Mouse (Mus musculus) layer of hippocampus, postnatal 10 days (tissue): ENCODE data around the gene Gm28036. TPM values are rescaled to one million over a fixed set of nuclear protein-coding genes. Genes with fewer than 3 reads are reported as not detected.
A peak's percentile ranks its signal among the peaks of the same experiment; 100 is the strongest.
"Not testable (repeated sequence)": the region's sequence is repeated elsewhere in the genome, so short reads cannot be mapped to it uniquely, and the experiment has no call there.

Source experiments
- DNase-seq, 2 experiments: peaks; one replicate each; pipeline ENCODE4 v3.0.0; 2021; ENCODE audit warnings: low spot score in 2 of 2
- long read RNA-seq: library from polyadenylated mRNA; stranded (forward); transcript quantifications from one replicate; pipeline ENCODE4 v2.0.0, GENCODE M21; 2023
- total RNA-seq, 2 experiments: library from RNA; stranded (reverse); gene quantifications; 2 replicates each; pipeline ENCODE4 v1.2.3; 2021

Gm28036 gene
- total RNA-seq = 10 to 100 TPM; 21.7 to 24.7 TPM
- long read RNA-seq, partial matches to known transcripts = 2 of 4 reads
- long read RNA-seq, other reads (novel, unspliced or antisense) = 2 of 4 reads

DNA sequence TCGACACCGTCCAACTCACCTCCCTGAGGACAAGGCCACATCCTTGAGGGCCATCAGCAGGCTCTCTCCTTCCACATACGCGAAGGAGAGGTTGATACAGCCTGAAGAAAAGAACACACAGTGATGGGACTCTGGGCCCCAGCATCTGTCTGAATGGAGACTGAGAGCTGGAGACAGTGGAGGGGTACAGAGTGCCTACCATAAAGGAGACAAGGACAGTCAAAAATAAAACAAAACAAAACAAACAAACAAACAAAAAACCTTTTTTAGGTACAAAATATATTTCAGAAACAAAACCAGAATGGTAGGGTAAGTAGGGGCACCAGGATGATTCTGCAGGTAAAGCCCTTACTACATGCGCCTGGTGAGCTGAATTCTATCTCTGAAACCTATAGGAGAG lies at the start of gene Gm28036:
TSS of gene Gm28036 (minus strand) at position 101 of the 400 bp plus-strand sequence.
- no peak for DNase-seq

DNA sequence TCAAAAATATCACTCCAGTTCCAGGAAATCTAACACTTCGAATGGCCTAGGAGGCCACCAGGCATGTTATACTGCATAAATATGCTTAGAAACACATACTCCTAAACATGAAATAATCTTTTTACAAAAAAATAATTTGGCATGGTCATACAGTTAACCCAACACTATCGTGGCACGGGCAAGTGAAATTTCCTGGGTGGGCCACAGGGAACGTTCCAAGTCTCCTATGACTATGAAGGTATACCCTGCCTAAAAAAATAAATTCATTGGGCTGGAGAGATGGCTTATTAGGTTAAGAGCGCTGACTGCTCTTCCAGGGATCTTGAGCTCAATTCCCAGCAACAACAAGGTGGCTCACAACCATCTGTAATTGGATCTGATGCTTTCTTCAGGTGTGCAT lies 39.7 kb upstream of the Gm28036 start:
- DNase-seq = no peak

DNA sequence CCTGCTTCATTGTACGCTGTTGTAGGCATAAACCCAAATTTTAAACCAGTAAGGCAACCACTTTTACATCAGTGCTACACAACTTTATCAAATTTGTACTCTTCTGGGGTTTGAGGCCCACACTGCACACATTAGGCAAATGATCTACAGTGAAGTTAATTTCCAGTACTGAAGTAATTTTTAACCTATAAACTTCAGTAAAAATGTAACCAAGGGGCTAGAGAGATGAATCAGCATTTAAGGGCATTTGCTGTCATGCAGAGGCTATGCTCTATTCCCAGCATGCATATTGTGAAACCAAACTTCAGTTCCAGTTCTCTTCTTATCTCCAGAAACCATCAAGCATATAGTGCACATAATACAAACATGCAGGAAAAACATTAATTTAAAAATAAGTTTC lies 38.6 kb upstream of the Gm28036 start:
- DNase-seq = no peak

DNA sequence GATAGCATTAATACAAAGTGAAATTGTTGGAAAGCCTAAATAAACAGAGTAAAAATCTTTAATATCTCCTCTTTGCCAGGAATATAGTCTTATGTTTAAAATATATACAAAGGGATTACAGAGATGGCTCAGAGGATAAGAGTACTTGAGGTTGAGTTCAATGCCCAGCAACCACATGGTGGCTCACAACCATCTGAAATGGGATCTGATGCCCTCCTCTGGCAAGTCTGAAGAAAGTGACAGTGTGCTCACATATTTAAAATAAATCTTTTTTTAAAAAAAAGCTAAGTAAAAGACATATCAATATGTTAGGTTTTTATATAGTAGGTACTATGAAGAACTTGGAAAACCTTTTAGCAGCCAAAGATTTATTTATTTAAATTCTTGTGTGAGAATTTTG lies 24.6 kb upstream of the Gm28036 start:
- no peak for DNase-seq

DNA sequence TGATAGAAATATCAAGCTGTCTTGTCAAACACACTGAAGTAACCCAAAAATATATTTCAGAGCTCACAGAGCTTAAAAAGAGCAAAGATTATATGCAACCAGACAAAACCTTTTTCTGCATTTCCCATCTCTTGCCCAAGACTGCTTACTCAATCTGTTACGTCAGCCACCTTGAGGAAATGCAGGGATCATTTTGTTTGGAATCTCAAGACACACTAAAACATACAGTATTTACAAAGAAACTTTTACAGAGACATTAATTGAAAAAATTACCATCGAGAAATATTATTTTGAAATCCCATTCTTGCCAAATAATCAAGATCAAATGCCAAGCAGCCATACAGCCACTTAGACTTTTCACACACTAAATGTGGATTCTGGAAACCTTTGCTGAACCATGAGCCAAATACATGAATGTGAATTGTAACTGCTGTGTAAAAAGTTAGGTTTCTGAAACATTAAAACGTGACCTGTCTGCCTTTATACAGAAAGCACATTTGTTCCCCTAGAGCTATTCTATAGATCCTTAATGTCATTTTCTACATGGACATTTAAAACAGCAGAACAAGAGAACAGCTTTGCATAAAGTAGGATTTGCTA lies 20.5 kb upstream of the Gm28036 start:
- no peak for DNase-seq

DNA sequence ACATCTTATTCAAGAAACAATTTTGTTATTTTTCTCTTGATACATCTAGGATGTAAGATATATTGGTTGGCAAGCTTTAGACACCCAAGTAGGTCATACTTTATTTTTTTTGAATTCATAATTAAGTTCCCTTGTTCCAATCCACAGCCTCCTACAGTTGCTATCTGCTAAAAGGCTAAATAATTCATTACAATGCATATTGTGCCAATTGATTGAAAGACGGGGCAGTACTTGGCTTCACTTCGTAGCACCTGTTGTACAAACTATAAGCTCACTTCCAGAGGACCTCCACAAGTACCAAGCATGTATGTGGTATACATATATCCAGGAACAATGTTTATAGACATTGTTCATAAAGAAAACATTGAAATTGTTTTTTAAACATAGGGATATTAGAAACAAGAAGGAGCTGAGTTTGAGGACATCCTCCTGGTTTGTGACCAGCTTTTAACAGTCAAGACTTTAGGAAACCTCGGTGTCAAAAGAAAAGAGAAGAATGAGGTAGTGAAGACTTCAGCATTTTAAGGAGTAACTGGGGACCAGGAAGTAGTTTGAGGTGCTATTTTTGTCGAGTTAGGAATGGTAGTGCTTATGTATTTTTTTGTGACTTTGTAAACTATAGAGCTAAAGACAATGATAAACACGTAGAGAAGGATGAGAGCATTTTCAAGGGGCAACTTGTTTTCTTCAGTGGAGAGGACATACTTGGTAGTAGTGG lies 19.5 kb upstream of the Gm28036 start:
- no peak for DNase-seq

DNA sequence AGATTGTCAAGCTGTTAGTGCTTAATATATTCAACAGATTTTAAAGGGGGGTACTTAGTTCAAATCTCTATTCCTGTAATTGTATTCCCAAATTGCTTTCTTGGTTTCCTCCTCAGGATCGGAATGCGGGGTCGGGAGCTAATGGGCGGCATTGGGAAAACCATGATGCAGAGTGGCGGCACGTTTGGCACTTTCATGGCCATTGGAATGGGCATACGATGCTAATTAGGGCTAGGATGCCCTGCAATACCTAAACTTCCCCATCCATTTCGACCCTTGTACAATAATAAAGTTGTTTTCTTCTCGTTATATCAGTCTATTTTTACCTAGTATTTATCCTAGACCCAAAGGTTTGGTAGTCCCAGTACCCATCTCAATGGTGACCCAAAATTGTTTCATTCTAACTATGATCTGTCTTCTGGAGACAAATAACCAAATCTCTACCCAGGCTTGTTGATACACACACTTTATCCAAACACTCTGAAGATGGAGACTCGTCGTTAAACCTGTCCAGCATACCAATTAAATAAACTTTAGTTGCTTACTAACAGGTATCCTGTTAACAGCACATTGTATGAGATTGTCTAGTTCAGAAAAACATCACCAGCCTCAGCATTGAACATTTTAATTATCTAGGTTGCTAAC lies 18.7 kb upstream of the Gm28036 start:
- no peak for DNase-seq

DNA sequence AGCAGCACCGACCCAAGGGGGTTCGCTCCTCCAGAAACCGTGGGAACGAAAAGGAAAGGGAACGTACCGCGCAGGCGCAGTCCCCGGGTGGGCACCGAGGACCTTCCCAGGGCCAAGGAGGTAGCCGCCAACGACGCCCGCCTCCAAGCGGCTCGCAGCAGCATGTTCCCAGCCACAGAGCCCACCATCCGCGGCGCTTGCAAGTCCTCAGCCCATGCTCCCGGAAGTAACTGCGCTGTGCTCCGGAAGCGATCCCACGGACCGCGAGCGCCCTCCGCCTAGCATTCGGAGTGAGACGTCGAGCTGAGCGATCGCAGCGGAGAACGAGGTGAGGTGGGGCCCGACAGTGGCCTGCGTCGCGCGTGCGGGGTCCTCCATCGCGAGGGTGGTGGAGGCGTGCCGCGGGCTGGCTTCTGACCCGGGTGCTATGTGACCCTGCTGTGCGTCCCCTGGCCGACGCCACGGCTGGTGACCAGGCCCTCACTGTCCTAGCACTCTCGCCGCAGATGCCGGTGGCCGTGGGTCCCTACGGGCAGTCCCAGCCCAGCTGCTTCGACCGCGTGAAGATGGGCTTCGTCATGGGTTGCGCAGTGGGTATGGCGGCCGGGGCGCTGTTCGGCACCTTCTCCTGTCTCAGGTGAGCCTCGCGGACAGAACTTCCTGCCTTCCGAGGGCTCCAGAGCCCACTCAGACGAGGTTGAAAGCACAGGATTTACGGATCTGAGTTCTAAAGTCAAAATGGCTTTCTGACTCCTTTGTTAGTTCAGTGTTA lies 17.2 kb upstream of the Gm28036 start, which contains the start of the genes Romo1 and Nfs1:
TSS of gene Romo1 (plus strand) at position 87 of the 772 bp plus-strand sequence.
TSS of gene Nfs1 (minus strand) at position 234 of the 772 bp plus-strand sequence.
- DNase-seq = peak; percentile 97 to 98

DNA sequence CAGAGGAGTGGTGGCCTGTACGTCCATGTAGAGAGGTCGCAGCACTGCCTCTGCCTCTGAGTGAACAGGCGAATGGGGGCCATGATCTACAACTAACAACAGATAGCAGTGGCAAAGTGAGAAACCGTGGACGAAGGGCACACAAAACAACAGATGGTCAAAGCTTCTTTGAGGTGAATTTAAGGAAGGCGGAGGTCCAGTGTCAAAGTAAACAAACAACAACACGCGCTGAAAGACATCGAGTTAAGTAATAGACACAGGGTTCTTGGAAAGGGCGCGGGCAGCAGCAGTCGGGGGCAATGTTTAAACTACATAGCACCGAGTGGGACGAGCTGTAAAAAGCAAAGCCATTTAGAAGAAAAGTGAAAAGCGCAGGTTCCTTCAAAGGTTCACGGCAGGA lies 16.5 kb upstream of the Gm28036 start:
- no peak for DNase-seq

DNA sequence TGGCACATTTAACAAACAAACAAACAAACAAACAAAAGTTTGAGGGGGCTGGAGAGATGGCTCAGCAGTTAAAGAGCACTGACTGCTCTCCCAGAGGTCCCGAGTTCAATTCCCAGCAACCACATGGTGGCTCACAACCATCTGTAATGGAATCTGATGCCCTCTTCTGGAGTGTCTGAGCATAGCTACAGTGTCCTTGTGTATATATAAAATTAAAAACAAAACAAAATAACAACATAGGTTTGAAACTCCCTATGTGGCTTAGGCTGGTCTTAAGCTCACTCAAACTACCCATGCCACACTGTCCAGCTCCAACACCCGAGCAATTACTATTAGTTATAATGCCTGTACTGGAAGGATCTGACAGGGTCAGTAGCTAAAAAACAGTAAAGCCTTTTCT lies 15.9 kb upstream of the Gm28036 start:
- no peak for DNase-seq

DNA sequence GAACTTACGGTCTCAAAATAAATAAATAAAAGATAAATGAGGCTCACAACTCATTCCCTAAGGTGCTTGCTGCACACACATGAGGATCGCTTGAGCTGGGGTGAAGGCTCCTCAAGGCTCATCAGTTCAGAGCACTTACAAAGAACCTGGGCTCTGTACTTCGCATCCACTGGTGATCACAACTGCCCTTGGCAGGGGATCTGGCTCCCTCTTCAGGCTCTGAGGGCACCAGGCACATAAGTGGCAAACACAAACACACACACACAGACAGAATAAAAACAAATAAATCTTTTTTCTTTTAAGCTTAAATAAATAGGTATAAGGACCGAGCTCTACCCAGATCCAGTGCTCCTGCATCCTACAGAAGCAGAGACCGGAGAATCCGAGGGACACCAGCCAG lies 8.8 kb upstream of the Gm28036 start:
- DNase-seq = no peak

DNA sequence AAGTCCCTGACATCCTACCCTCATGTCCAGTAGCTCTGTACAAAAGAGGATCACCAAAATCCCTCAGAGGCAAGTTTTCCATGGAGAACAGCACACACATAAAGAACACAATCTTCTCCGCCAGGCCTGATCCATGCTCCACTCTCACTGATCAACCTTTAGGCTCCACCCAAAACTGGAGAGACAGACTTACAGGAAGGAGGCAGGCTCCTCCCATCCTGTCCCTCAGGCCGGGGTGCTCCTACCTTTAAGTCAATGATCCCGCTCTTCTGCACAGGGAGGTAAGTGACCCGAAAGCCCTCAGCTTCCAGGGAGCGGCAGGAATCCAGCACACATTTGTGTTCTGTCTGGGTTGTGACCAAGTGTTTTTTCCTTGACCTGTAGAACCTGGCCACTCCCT lies 7.3 kb upstream of the Gm28036 start:
- DNase-seq = no peak

DNA sequence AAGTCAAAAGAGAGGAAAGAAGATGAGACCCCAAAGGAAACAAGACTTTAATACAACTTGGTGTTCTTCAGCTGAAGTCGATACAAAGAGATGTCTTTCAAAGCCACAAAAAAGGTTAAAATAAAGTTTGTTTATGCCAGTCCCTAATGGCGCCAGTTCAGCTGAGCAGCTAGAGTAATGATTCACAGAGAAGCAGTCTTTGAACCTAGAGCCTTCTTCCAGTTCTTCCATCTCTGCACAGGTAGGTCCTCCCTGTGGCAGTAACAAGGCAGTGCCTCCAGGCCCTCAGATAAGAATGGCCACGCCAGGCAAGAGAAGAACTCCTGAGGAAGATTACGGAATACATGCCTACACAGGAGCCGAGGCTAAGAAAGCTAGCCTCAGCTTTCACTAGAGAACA lies 3.2 kb downstream of the Gm28036 start:
- no peak for DNase-seq

DNA sequence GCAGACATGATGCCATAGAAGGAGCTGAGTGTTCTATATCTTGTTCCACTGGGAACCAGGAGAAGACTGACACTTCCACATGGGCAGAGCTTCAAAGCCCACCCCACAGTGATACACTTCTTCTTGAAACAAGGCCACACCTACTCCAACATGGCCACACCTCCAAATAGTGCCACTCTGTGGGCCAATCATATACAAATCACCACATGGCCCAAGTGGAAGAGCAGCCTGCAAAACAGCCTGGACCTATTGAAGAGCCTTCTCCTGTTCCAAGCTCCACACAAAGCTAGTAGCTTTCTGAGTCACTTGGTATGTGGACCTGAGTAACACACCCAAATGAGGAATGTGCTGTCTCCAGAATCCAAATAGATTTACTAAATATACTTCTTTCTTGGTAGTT lies 7.3 kb downstream of the Gm28036 start:
- DNase-seq = no peak

DNA sequence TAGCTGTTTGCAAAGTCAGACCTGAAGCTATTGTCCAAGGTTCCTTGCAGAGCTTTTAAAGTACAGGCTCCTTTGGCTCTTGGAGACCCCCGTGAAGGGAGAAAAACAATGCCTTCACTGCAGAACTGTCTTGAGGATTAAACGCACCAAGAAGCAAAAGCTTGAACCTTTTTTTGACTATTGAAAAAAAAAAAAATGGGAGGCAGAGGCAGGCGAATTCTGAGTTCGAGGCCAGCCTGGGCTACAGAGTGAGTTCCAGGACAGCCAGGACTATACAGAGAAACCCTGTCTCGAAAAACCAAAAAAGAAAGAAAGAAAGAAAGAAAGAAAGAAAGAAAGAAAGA lies 14.8 kb downstream of the Gm28036 start:
- not testable (repeated sequence) for DNase-seq

DNA sequence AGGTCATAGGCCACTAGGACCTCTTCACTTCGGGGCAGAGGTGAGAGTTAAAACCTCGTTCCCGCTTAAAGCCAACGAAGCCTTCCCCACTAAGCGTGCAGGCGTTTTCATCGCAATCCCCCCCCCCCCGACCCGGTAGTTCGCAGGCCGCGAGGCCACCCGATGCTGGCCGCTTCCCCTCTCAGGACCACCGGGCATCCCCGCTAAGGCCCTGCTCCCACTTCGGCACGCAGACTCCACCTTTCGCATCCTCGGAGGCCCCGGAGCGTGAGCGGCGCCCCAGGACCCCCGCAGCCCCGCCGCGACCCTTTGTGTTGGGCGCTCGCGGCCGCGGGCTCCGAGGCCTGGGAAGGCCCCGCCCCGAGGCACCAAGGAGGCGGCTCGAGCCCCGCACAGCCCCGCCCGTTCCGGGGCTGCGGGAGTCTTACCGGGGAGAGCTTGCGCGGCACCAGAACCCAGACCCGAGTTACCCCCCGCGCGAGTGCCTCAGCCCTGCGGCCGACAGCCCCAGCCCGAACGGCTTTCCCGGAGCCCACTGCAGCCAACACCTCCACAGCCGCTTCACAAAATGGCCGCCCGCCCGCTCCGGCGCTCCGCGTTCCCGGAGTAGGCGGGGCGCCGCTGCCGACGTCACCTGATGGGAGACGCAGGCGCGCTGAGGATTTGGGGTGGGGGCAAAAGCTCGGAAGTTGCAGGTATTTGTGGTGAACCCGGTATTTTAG lies 15.4 kb downstream of the Gm28036 start, which contains the start of the genes Cpne1 and Rbm12:
TSS of gene Cpne1 (minus strand) at position 608 of the 722 bp plus-strand sequence.
TSS of gene Rbm12 (minus strand) at position 621 of the 722 bp plus-strand sequence.
- peak; percentile 93 to 95 for DNase-seq

DNA sequence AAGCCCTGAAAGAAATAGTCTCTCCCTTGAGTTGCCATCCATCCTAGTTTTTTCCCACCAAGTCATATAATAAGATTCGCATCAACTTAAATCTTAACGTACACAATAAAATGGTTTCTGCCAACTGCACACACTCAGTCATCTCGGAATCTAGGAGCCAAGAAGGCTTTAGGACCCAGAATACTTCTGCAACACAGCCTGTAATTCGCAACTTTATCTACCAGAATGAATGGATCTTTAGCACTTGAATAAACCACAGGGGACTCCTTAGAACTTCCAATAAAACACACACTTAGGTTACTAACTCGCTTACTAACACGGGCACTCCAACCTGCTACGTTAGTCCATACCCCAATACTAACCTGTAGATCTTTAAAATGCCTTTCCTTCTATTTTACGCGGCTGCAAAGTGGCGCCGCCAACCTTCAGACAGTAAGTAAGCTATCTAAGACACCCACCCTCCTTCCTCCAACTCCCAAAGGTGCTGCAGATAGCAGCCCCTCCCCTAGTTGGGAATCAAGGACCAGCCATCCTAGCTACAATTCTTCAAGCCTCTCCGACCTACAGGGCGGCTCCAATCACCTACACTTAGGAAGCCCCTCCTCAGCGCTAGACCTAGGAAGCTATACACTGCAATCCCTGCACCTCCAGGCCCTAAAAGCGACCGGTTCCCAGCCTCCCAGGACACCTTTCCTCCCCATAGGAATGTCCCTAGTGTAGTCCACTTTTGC lies 16.1 kb downstream of the Gm28036 start:
- peak in 1 of 2 experiments; percentile 23 for DNase-seq

DNA sequence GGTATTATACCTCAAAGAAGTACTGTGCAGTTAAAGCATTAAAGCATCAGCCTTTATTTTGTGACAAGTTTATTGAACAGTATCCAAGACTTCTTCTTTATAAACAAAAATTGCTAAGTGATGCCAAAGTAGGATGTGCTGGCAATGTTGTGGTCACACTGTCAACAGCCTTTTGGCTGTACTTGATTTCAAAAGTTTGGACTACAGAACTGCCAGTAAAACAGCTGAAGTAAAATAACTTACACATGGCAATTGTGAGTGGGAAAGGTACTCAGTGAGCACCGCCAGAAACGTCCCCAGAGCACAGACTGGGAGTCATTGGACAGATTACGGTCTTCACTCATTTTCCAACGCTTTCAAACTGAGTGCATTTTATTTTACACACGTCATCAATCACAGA lies 35.0 kb downstream of the Gm28036 start:
- no peak for DNase-seq

DNA sequence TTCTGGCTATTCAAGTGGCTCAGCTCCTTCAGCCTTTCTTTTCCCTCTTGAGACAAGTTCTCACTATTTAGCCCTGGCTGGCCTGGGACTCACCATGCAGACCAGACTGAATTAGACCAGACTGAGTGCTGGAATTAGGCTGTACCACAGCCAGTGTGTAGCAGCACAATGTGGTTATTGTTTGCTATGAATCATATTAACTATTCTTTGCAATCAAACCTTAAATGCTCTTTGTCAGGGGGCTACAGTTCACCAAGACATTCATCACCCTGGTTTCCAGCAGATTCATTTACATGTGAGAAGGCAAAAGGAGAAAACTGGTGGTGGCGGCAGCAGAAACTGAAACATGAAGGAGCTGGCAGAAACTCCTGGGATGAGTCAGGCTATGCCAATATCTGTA lies 37.1 kb downstream of the Gm28036 start:
- no peak for DNase-seq
